Mouse (Mus musculus): ENCODE measurements around the gene Vmn1r124. TPM values are rescaled to one million over a fixed set of nuclear protein-coding genes. Genes with fewer than 3 reads are reported as not detected.
"Not testable (repeated sequence)": the region's sequence is repeated elsewhere in the genome, so short reads cannot be mapped to it uniquely, and the experiment has no call there.

The Vmn1r124 gene
- not detected in 2 replicates for total RNA-seq (2021)
- long read RNA-seq, experiment 1: 0 reads
- long read RNA-seq, experiment 2: 0 reads

- not testable (repeated sequence) for DNase-seq
Observed at GRCm38 (mm10) chr7:21260517-21260916, at the start of gene Vmn1r124. Gene Vmn1r124, minus strand, starts transcription at chr7:21260617.

GRCm38 (mm10) chr7:21301367-21301766 is 41.0 kb upstream of the Vmn1r124 start, which contains the start of gene Vmn1r126:
Gene Vmn1r126, minus strand, starts transcription at chr7:21301467.
- not testable (repeated sequence) for DNase-seq

- not testable (repeated sequence) for DNase-seq
Observed at GRCm38 (mm10) chr7:21271879-21272278, 11.5 kb upstream of the Vmn1r124 start, which contains the start of gene Vmn1r125. Gene Vmn1r125, plus strand, starts transcription at chr7:21272179.

Other genes with a start within 250 kb of the Vmn1r124 start
- not detected in 2 replicates for gene Vmn1r119, start 248.2 kb downstream of the Vmn1r124 start, total RNA-seq (2021)
- gene Vmn1r120, start 206.8 kb downstream of the Vmn1r124 start, total RNA-seq (2021): not detected in 2 replicates
- not detected in 2 replicates for gene Vmn1r121, start 162.1 kb downstream of the Vmn1r124 start, total RNA-seq (2021)
- not detected in 2 replicates for gene Vmn1r122, start 126.5 kb downstream of the Vmn1r124 start, total RNA-seq (2021)
- not detected in 2 replicates for gene Vmn1r123, start 98.4 kb downstream of the Vmn1r124 start, total RNA-seq (2021)
- not detected in 2 replicates for gene Gm5157, start 70.2 kb downstream of the Vmn1r124 start, total RNA-seq (2021)
- not detected in 2 replicates for gene Vmn1r125, start 11.6 kb upstream of the Vmn1r124 start, total RNA-seq (2021)
- not detected in 2 replicates for gene Vmn1r126, start 40.9 kb upstream of the Vmn1r124 start, total RNA-seq (2021)
- not detected in 2 replicates for gene Vmn1r127, start 59.2 kb upstream of the Vmn1r124 start, total RNA-seq (2021)
- gene Vmn1r128, start 88.8 kb upstream of the Vmn1r124 start, total RNA-seq (2021): not detected in 2 replicates
- not detected in 2 replicates for gene Vmn1r129, start 100.7 kb upstream of the Vmn1r124 start, total RNA-seq (2021)
- not detected in 2 replicates for gene Gm6882, start 172.1 kb upstream of the Vmn1r124 start, total RNA-seq (2021)